Mouse (Mus musculus) brain, embryonic 14.5 days (tissue): ENCODE results near the gene Hist1h2af.

Experiments
- CTCF ChIP-seq: fragments of 200-500 bp; IDR thresholded peaks from 2 replicates; pipeline ENCODE4 v1.5.1; 2012; ENCODE audit warnings: inconsistent platforms, mild to moderate bottlenecking, moderate library complexity, borderline replicate concordance; ENCODE audit not compliant: insufficient read depth, insufficient read length; ENCODE audit errors: extremely low read depth
- POLR2A ChIP-seq: fragments of 200-500 bp; IDR thresholded peaks from 2 replicates; pipeline ENCODE4 v1.6.1; 2012; ENCODE audit warnings: mild to moderate bottlenecking, inconsistent platforms, borderline replicate concordance; ENCODE audit not compliant: poor library complexity, insufficient read depth, insufficient read length, severe bottlenecking; ENCODE audit errors: extremely low read depth

DNA sequence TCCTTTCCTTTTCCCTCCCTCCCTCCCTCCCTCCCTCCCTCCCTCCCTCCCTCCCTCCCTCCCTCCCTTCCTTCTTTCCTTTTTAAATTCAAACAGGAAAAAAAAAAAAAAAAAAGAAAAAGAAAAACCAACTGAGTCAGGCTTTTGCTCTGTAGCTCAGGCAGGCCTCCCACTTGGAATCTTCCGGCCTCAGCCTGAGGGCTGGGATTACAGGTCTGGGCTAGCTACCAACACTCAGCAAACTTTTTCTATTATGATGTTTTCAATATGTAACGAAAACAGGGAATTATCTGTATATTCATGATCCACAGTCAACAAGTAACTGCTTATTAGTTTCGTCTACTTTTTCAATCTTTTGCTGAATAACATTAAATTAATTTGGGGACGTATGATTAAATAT, 30.8 kb upstream of the Hist1h2af start:
- no peak for TF ChIP-seq POLR2A
- no peak for TF ChIP-seq CTCF
